15 mouse cellular contexts compared by ENCODE assay signal in genomic region chr17:9882639-9883226, GRCm38 (mm10).
DNase-seq lines count a peak whose midpoint lies in the region; ATAC-seq lines count a peak whose summit lies in the region.
"Had no signal": no experiment of that assay in that cellular context is flagged by ENCODE, and none has a peak within 500 bp of the region (broad histone marks: within the 10 kb centered on the region; RNA-seq: fewer than 3 reads in every experiment).

No protein-coding gene starts in this region.

- no peak overlapping the region for H3K4me2 ChIP-seq in forebrain, embryonic 15.5 days (replicated peaks)
- H3K4me2 ChIP-seq in midbrain, embryonic 11.5 days: no peak overlapping the region

- H3K4me1 ChIP-seq in forebrain, embryonic 15.5 days: peaks cover 34% of the 10 kb centered on the region
- peaks cover 25% of the 10 kb centered on the region for H3K4me1 ChIP-seq in midbrain, embryonic 11.5 days (ENCODE audit: control insufficient read depth, insufficient read depth, low read length)

- H3K4me3 ChIP-seq in forebrain, embryonic 15.5 days: no peak overlapping the region
- H3K4me3 ChIP-seq in midbrain, embryonic 11.5 days (ENCODE audit: low read depth, low read length): no peak overlapping the region

- H3K36me3 ChIP-seq in forebrain, embryonic 15.5 days: no peaks in the 10 kb centered on the region
- no peaks in the 10 kb centered on the region for H3K36me3 ChIP-seq in midbrain, embryonic 11.5 days (ENCODE audit: control insufficient read depth, insufficient read depth, low read length)

- 0 out of 2 replicates have a peak overlapping the region, but pooled peaks have one; percentile 28 for H3K27ac ChIP-seq in forebrain, embryonic 15.5 days (replicated peaks)
- H3K27ac ChIP-seq in midbrain, embryonic 11.5 days (ENCODE audit: low read depth, low read length): peak overlapping the region; percentile 27; the same call in 1 of the 2 replicates

- 15% methylated on average over 9 of the region's 9 CpGs for WGBS in forebrain, embryonic 15.5 days
- WGBS in midbrain, embryonic 11.5 days: 19% methylated on average over 9 of the region's 9 CpGs

- no peaks in the 10 kb centered on the region for H3K9me3 ChIP-seq in forebrain, embryonic 15.5 days
- no peaks in the 10 kb centered on the region for H3K9me3 ChIP-seq in midbrain, embryonic 11.5 days (ENCODE audit: control insufficient read depth, low read length)

- DNase-seq in embryo, embryonic 10 days (ENCODE audit: low spot score): peak; percentile 31
- DNase-seq in embryo, embryonic 11 days: no peak
- DNase-seq in Muller cell, postnatal 12 days (ENCODE audit: inconsistent ontology term): peak; percentile 91
- peak; percentile 92 for DNase-seq in midbrain, embryonic 11.5 days (ENCODE audit: low spot score, missing footprints)
- no peak for DNase-seq in thymus, postnatal 14 days
- DNase-seq in adrenal gland, adult 18-20 months (ENCODE audit: low spot score in 2 of 2): no peak
- DNase-seq in B cell, adult 2 months: no peak
- DNase-seq: cerebellum, adult 11-12 months; heart, adult 11 months; liver; lung, adult 18-20 months; lung, postnatal 36 days had no signal

- no peak for ATAC-seq in forebrain, embryonic 15.5 days (replicated peaks)
- ATAC-seq in midbrain, embryonic 11.5 days (ENCODE audit: low FRiP score): peak; percentile 75
- ATAC-seq: inflammation-experienced regulatory T-cells, adult 6 months; Patski had no signal

- H3K9ac ChIP-seq in forebrain, embryonic 15.5 days (replicated peaks): no peak overlapping the region
- H3K9ac ChIP-seq in midbrain, embryonic 11.5 days (ENCODE audit: low read length): no peak overlapping the region

- H3K27me3 ChIP-seq in forebrain, embryonic 15.5 days: no peaks in the 10 kb centered on the region
- H3K27me3 ChIP-seq in midbrain, embryonic 11.5 days (ENCODE audit: control insufficient read depth, insufficient read depth, low read length): no peaks in the 10 kb centered on the region

Comparison
In these comparisons a context has a peak if more than half of its experiments do, and no peak if none do; other contexts are left out.
1. DNase-seq: peak in embryo, embryonic 10 days (single experiment), Muller cell, postnatal 12 days (single experiment) and midbrain, embryonic 11.5 days (single experiment); none in embryo, embryonic 11 days (single experiment), thymus, postnatal 14 days (single experiment), adrenal gland, adult 18-20 months (0 of 2) and B cell, adult 2 months (0 of 2).